Mouse (Mus musculus) urinary bladder, postnatal 10 days (tissue): Measurements from ENCODE around the gene Gm17657.

Experiments
- DNase-seq: peaks from one replicate; pipeline ENCODE4 v3.0.0; 2022; ENCODE audit warnings: low spot score

The Gm17657 gene

GRCm38 (mm10) chr17:29485336-29486233, 63.9 kb downstream of the Gm17657 start:
- no peak for DNase-seq

- no peak for DNase-seq
Measured at GRCm38 (mm10) chr17:29484431-29484830, 65.0 kb downstream of the Gm17657 start.

GRCm38 (mm10) chr17:29483282-29483681, 66.2 kb downstream of the Gm17657 start:
- no peak for DNase-seq

- no peak for DNase-seq
Measured at GRCm38 (mm10) chr17:29482632-29483031, 66.8 kb downstream of the Gm17657 start.

GRCm38 (mm10) chr17:29480256-29480655, 69.2 kb downstream of the Gm17657 start:
- no peak for DNase-seq

- DNase-seq: no peak
Measured at GRCm38 (mm10) chr17:29478271-29478670, 71.2 kb downstream of the Gm17657 start.

GRCm38 (mm10) chr17:29477357-29477756, 72.1 kb downstream of the Gm17657 start:
- no peak for DNase-seq

GRCm38 (mm10) chr17:29476461-29476860, 73.0 kb downstream of the Gm17657 start:
- no peak for DNase-seq

GRCm38 (mm10) chr17:29475142-29475541, 74.3 kb downstream of the Gm17657 start:
- DNase-seq: no peak

- DNase-seq: no peak
Measured at GRCm38 (mm10) chr17:29474036-29474435, 75.4 kb downstream of the Gm17657 start.

- DNase-seq: no peak
Measured at GRCm38 (mm10) chr17:29473466-29473865, 76.0 kb downstream of the Gm17657 start.
